Mouse (Mus musculus) cerebellum, adult 2 months (tissue): ENCODE results near the gene Osgepl1. TPM values are rescaled to one million over a fixed set of nuclear protein-coding genes. Genes with fewer than 3 reads are reported as not detected.
A peak's percentile ranks its signal among the peaks of the same experiment; 100 is the strongest.

Source experiments
- DNase-seq, 2 experiments: peaks; one replicate each; pipeline ENCODE4 v3.0.0; 2021
- H3K27ac ChIP-seq: fragments of 200-500 bp; 2 replicates; pipeline ENCODE4 v1.5.1; 2012; ENCODE audit warnings: low read length, control low read depth, inconsistent platforms; ENCODE audit not compliant: insufficient read depth
- H3K27me3 ChIP-seq: fragments of 200-500 bp; 2 replicates; pipeline ENCODE4 v1.6.1; 2012; ENCODE audit warnings: inconsistent platforms, mild to moderate bottlenecking, low read length, moderate library complexity; ENCODE audit not compliant: control insufficient read depth, insufficient read depth
- H3K4me1 ChIP-seq: fragments of 200-500 bp; 2 replicates; pipeline ENCODE4 v1.6.1; 2011; ENCODE audit warnings: low read length; ENCODE audit not compliant: control insufficient read depth, insufficient read depth
- H3K4me3 ChIP-seq: fragments of 200-500 bp; replicated peaks from 2 replicates; pipeline ENCODE3; 2011; ENCODE audit warnings: mild to moderate bottlenecking, low read depth, low read length, control low read depth; ENCODE audit not compliant: insufficient read depth
- CTCF ChIP-seq: fragments of 200-500 bp; IDR thresholded peaks from 2 replicates; pipeline ENCODE4 v1.5.1; 2011; ENCODE audit warnings: low read depth, mild to moderate bottlenecking, control low read depth, low read length, moderate library complexity, borderline replicate concordance; ENCODE audit not compliant: insufficient read depth
- POLR2A ChIP-seq: fragments of 200-500 bp; IDR thresholded peaks from 2 replicates; pipeline ENCODE4 v1.6.1; 2011; ENCODE audit warnings: low read length, control low read depth, borderline replicate concordance; ENCODE audit not compliant: insufficient read depth
- WGBS: fragments of 180-500 bp; shearing (Covaris S2); methylation state at CpG from one replicate; pipeline ENCODE4 v1.1.7; 2018; 5-methylcytosine and 5-hydroxymethylcytosine counted together
- polyA plus RNA-seq: library from polyadenylated mRNA; depleted of rRNA; stranded (reverse); fragments of >200 nt; gene quantifications from 2 replicates; pipeline ENCODE4 v1.2.3, GENCODE M21; 2012; rRNA removed

The Osgepl1 gene
- polyA plus RNA-seq, 1 experiment, result 28.0 TPM

DNA sequence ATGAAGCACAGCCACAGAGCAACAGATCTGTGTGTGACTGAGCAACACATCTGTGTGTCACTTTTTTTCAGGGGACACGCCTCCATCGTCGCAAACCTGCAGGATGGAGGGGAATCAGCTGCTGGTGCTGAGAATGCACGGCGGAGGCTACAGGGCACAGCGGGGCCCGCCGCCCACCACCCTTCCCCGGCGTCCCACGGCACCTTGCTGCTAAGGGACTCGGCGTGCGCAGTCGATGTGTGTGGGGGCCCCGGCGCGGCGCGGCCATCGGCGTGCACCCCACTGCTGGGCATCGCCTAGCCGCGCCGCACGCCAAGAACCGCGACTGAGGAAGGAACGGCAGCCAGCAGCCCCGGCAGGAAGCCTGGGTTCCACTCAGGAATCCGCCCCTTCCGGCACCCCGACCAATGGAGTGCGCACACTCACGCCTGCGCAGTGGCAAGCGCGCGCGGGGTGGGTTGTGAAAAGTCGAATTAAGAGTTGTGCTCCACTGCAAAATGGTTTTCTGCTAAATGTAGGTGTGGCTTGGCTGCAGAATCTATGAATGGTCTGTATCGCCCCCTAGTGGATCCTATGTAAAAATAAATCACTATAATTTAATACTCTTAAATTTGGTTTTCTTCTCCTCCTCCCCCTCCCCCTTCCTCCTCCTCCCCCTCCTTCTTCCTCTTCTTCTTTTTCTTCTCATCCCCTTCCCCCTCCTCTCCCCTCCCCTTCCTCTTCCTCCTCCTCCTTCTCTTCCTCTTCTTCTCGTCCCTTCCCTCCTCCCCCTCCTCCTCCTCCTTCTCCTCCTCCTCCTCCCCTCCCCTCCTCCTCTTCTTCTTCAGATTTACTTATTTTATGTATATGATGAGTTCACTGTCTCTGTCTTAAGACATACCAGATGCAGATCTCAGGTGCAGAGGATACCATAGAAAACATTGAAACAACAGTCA lies 39.2 kb downstream of the Osgepl1 start, which contains the start of the genes Asdurf, Gm28551 and Asnsd1:
Gene Asdurf, minus strand, starts transcription at position 293 of the 935 bp plus-strand sequence.
Gene Gm28551, minus strand, starts transcription at position 341 of the 935 bp plus-strand sequence.
Gene Asnsd1, minus strand, starts transcription at position 426 of the 935 bp plus-strand sequence.
- DNase-seq, result peak; percentile 96 to 97
- peaks cover 5% of the 10 kb centered on the region; the same call in 1 of the 2 replicates for H3K4me1 ChIP-seq
- H3K4me3 ChIP-seq, result peak within 1 kb of the TSS; percentile 74
- H3K27me3 ChIP-seq, result no peaks in the 10 kb centered on the region
- TF ChIP-seq CTCF (peak; percentile 17; the same call in 1 of the 2 replicates), POLR2A (peak; percentile 87)
- WGBS, result under 1% methylated on average over 43 of the region's 44 CpGs
- H3K27ac ChIP-seq, result peak within 1 kb of the TSS; percentile 72

- Histone ChIP-seq H3K4me1 (no peaks in the 10 kb centered on the region), H3K27me3 (no peaks in the 10 kb centered on the region), H3K27ac (no peak overlapping the region), H3K4me3 (no peak overlapping the region)
- TF ChIP-seq CTCF, result no peak
- TF ChIP-seq POLR2A, result no peak
- DNase-seq, result no peak
Measured at GRCm38 (mm10) chr1:53358988-53359387, 45.6 kb downstream of the Osgepl1 start.

Other genes starting within 250 kb of the Osgepl1 start
- 0.25 TPM in 1 of 2 replicates, not detected in the other for gene 1700019A02Rik, start 126.0 kb upstream of the Osgepl1 start, polyA plus RNA-seq
- gene Pms1, start 16.6 kb upstream of the Osgepl1 start, polyA plus RNA-seq, result 10.4 and 13.9 TPM in 2 replicates
- 17.0 and 20.7 TPM in 2 replicates for gene Ormdl1, start 16.5 kb upstream of the Osgepl1 start, polyA plus RNA-seq
- 2.9 and 3.8 TPM in 2 replicates for gene Gm28778, start 16.5 kb upstream of the Osgepl1 start, polyA plus RNA-seq
- not detected in 2 replicates for gene Asdurf, start 39.0 kb downstream of the Osgepl1 start, polyA plus RNA-seq
- gene Gm28551, start 39.0 kb downstream of the Osgepl1 start, polyA plus RNA-seq, result 0.18 and 0.40 TPM in 2 replicates
- 17.1 and 17.7 TPM in 2 replicates for gene Asnsd1, start 39.1 kb downstream of the Osgepl1 start, polyA plus RNA-seq